9 mouse cellular contexts compared by ENCODE assay signal in the genomic region with DNA sequence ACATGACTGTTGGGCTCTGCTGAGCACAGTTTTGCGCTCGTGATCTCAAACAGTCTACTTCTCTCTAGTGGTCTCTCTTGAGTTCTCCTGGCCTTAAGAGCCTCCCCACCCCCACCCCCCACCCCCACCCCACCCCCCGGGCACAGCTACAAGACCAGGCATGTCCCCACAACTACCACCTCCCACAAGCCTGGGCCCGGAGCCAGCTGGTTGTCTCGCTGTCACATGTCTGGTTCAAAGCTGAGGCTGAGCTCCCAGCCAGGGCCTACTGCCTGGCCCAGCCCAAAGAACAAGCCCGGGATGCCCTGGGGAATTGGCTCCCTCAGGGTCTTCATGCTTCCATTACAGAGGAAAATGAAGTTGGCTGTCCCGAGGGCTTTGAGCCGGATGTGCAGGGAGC. TPM values are rescaled to one million over a fixed set of nuclear protein-coding genes. Genes with fewer than 3 reads are reported as not detected.
A peak's percentile ranks its signal among the peaks of the same experiment; 100 is the strongest.
DNase-seq lines count a peak whose midpoint lies in the region; ATAC-seq and TF ChIP-seq lines count a peak whose summit lies in the region.
"Had no signal": no experiment of that assay in that cellular context is flagged by ENCODE, and none has a peak within 500 bp of the region (broad histone marks: within the 10 kb centered on the region; RNA-seq: fewer than 3 reads in every experiment).

No protein-coding gene starts in this region.

- no peak overlapping the region for H3K4me3 ChIP-seq in midbrain, embryonic 14.5 days (replicated peaks; ENCODE audit: low read depth, low read length)
- H3K4me3 ChIP-seq in midbrain, embryonic 10.5 days: no peak overlapping the region
- H3K4me3 ChIP-seq in heart, postnatal 0 days (ENCODE audit: low read depth, low read length): no peak overlapping the region
- H3K4me3 ChIP-seq in lung, embryonic 16.5 days (ENCODE audit: low read length): no peak overlapping the region
- H3K4me3 ChIP-seq: liver, embryonic 13.5 days had no signal

- H3K4me2 ChIP-seq in midbrain, embryonic 14.5 days (ENCODE audit: low read length): no peak overlapping the region
- H3K4me2 ChIP-seq in heart, postnatal 0 days (ENCODE audit: low read depth, low read length): no peak overlapping the region
- H3K4me2 ChIP-seq in lung, embryonic 16.5 days (ENCODE audit: low read depth, low read length): no peak overlapping the region
- H3K4me2 ChIP-seq: liver, embryonic 13.5 days had no signal

- H3K9ac ChIP-seq in midbrain, embryonic 14.5 days (replicated peaks; ENCODE audit: low read length): no peak overlapping the region
- no peak overlapping the region for H3K9ac ChIP-seq in heart, postnatal 0 days (replicated peaks; ENCODE audit: low read depth, low read length)
- H3K9ac ChIP-seq in lung, embryonic 16.5 days (ENCODE audit: low read length): no peak overlapping the region
- H3K9ac ChIP-seq: liver, embryonic 13.5 days had no signal

- no peak for ATAC-seq in midbrain, embryonic 14.5 days (ENCODE audit: low FRiP score, low TSS enrichment)
- peak; percentile 55 for ATAC-seq in heart, postnatal 0 days (ENCODE audit: insufficient read depth, low read depth)
- ATAC-seq in lung, embryonic 16.5 days (ENCODE audit: low read depth): peak; percentile 51
- no peak for ATAC-seq in erythroblast, adult 5-6 weeks (replicated peaks; ENCODE audit: low FRiP score, poor library complexity, severe bottlenecking)

- 66% methylated on average over 8 of the region's 8 CpGs for WGBS in midbrain, embryonic 14.5 days
- WGBS in midbrain, embryonic 10.5 days: 85% methylated on average over 8 of the region's 8 CpGs
- 19% methylated on average over 8 of the region's 8 CpGs for WGBS in heart, postnatal 0 days
- 43% methylated on average over 8 of the region's 8 CpGs for WGBS in lung, embryonic 16.5 days

- no peak for TF ChIP-seq CTCF in heart, postnatal 0 days (IDR thresholded peaks at IDR 0.05; ENCODE audit: low read depth)

- DNase-seq in adrenal gland, postnatal 14 days: peak; percentile 64
- DNase-seq in adrenal gland, adult 8-10 months: no peak
- DNase-seq in midbrain, embryonic 14.5 days: peak; percentile 49
- no peak for DNase-seq in midbrain, embryonic 10.5 days (ENCODE audit: low spot score)
- peak; percentile 25 for DNase-seq in heart, postnatal 0 days (ENCODE audit: low spot score)
- no peak for DNase-seq in c-Kit-positive CD71-positive TER-119-positive erythroid progenitor cells, embryonic 14.5 days (ENCODE audit: low spot score)
- DNase-seq: liver, embryonic 13.5 days had no signal

- H3K27ac ChIP-seq in midbrain, embryonic 14.5 days (replicated peaks; ENCODE audit: low read depth, low read length): no peak overlapping the region
- no peak overlapping the region for H3K27ac ChIP-seq in midbrain, embryonic 10.5 days (replicated peaks)
- H3K27ac ChIP-seq in heart, postnatal 0 days (ENCODE audit: low read depth): peak overlapping the region; percentile 49
- peak overlapping the region; percentile 89 for H3K27ac ChIP-seq in lung, embryonic 16.5 days (ENCODE audit: low read length)
- H3K27ac ChIP-seq: liver, embryonic 13.5 days had no signal

- H3K9me3 ChIP-seq in midbrain, embryonic 14.5 days (ENCODE audit: control insufficient read depth, low read length): no peaks in the 10 kb centered on the region
- no peaks in the 10 kb centered on the region for H3K9me3 ChIP-seq in midbrain, embryonic 10.5 days (replicated peaks)
- H3K9me3 ChIP-seq in heart, postnatal 0 days (replicated peaks; ENCODE audit: control insufficient read depth, low read length): no peaks in the 10 kb centered on the region
- H3K9me3 ChIP-seq in lung, embryonic 16.5 days (ENCODE audit: control insufficient read depth, low read length): no peaks in the 10 kb centered on the region
- H3K9me3 ChIP-seq: liver, embryonic 13.5 days had no signal

- no peaks in the 10 kb centered on the region for H3K36me3 ChIP-seq in midbrain, embryonic 14.5 days (ENCODE audit: control insufficient read depth, insufficient read depth, low read length)
- no peaks in the 10 kb centered on the region for H3K36me3 ChIP-seq in midbrain, embryonic 10.5 days
- H3K36me3 ChIP-seq in heart, postnatal 0 days (replicated peaks; ENCODE audit: control insufficient read depth, insufficient read depth, low read length): no peaks in the 10 kb centered on the region
- no peaks in the 10 kb centered on the region for H3K36me3 ChIP-seq in lung, embryonic 16.5 days (ENCODE audit: control insufficient read depth, insufficient read depth, low read length)
- H3K36me3 ChIP-seq: liver, embryonic 13.5 days had no signal

- peaks cover 17% of the 10 kb centered on the region for H3K27me3 ChIP-seq in midbrain, embryonic 14.5 days (ENCODE audit: control insufficient read depth, insufficient read depth, low read length)
- H3K27me3 ChIP-seq in midbrain, embryonic 10.5 days (ENCODE audit: low read depth, poor library complexity, severe bottlenecking): peaks cover 72% of the 10 kb centered on the region
- 0 out of 2 replicates have a peak, but pooled peaks cover under 1% of the 10 kb centered on the region for H3K27me3 ChIP-seq in heart, postnatal 0 days (ENCODE audit: control insufficient read depth, insufficient read depth, low read length)
- H3K27me3 ChIP-seq in lung, embryonic 16.5 days (ENCODE audit: control insufficient read depth, insufficient read depth, low read depth, low read length): peaks cover 2% of the 10 kb centered on the region; the same call in 1 of the 2 replicates

- peaks cover 12% of the 10 kb centered on the region for H3K4me1 ChIP-seq in midbrain, embryonic 14.5 days (ENCODE audit: control insufficient read depth, insufficient read depth, low read length)
- H3K4me1 ChIP-seq in midbrain, embryonic 10.5 days: peaks cover 30% of the 10 kb centered on the region
- H3K4me1 ChIP-seq in heart, postnatal 0 days (ENCODE audit: control insufficient read depth, insufficient read depth): peaks cover 18% of the 10 kb centered on the region
- H3K4me1 ChIP-seq in lung, embryonic 16.5 days (replicated peaks; ENCODE audit: control insufficient read depth, insufficient read depth, low read length): peaks cover 40% of the 10 kb centered on the region

- TF ChIP-seq EP300 in heart, postnatal 0 days (IDR thresholded peaks at IDR 0.05; ENCODE audit: low read depth): no peak

RNA-seq across cellular contexts. Expression of a gene that starts 15.7 kb away (rescaled TPM):
- total RNA-seq in adrenal gland, postnatal 14 days (2021): 46.9 and 410 TPM in 2 replicates
- total RNA-seq in adrenal gland, adult 8-10 months (2022): 10 to 100 TPM; 23.3 to 46.1 (median 34.9) TPM
- 7.4 and 8.5 TPM in 2 replicates for polyA plus RNA-seq in midbrain, embryonic 14.5 days (2014; fragmentation: Nextera tagmentation; extraction: Ambion mirVana)
- polyA plus RNA-seq in midbrain, embryonic 10.5 days (2016; fragmentation: Nextera tagmentation; extraction: Ambion mirVana): 11.4 and 13.3 TPM in 2 replicates
- 8.2 and 16.8 TPM in 2 replicates for total RNA-seq in heart, postnatal 0 days (2014; rRNA removed; ENCODE audit: low replicate concordance)
- polyA plus RNA-seq in heart, postnatal 0 days (2015; fragmentation: Nextera tagmentation; extraction: Ambion mirVana): 4.3 and 4.9 TPM in 2 replicates
- polyA plus RNA-seq in lung, embryonic 16.5 days (2015; fragmentation: Nextera tagmentation; extraction: Ambion mirVana): 72.0 and 91.8 TPM in 2 replicates
- total RNA-seq in erythroblast, adult 5-6 weeks (2015; ENCODE audit: low replicate concordance): 18.4 and 33.2 TPM in 2 replicates
- 3.7 and 17.6 TPM in 2 replicates for total RNA-seq in erythroblast, adult 5-6 weeks (2017; ENCODE audit: low replicate concordance)

Comparison
In these comparisons a context has a peak if more than half of its experiments do, and no peak if none do; other contexts are left out.
1. DNase-seq: peak in adrenal gland, postnatal 14 days (single experiment), midbrain, embryonic 14.5 days (single experiment) and heart, postnatal 0 days (single experiment); none in adrenal gland, adult 8-10 months (single experiment), midbrain, embryonic 10.5 days (single experiment) and c-Kit-positive CD71-positive TER-119-positive erythroid progenitor cells, embryonic 14.5 days (single experiment).
2. ATAC-seq: peak in heart, postnatal 0 days (single experiment) and lung, embryonic 16.5 days (single experiment); none in midbrain, embryonic 14.5 days (single experiment) and erythroblast, adult 5-6 weeks (single experiment).
3. H3K27ac ChIP-seq: peak in heart, postnatal 0 days (single experiment) and lung, embryonic 16.5 days (single experiment); none in midbrain, embryonic 14.5 days (single experiment) and midbrain, embryonic 10.5 days (single experiment).